Mouse (Mus musculus): ENCODE data around the gene Bag6. TPM values are rescaled to one million over a fixed set of nuclear protein-coding genes. Genes with fewer than 3 reads are reported as not detected.

The Bag6 gene
- polyA plus RNA-seq, 1 experiment from 2014 or later = 96.0 TPM

- Histone ChIP-seq H3K9ac (ENCODE audit: low read length) (no peak overlapping the region), H3K4me2 (no peak overlapping the region), H3K4me1 (ENCODE audit: control insufficient read depth, insufficient read depth, low read length) (no peaks in the 10 kb centered on the region), H3K9me3 (ENCODE audit: control insufficient read depth, low read length) (no peaks in the 10 kb centered on the region), H3K36me3 (ENCODE audit: control insufficient read depth, insufficient read depth, low read length) (peaks cover 76% of the 10 kb centered on the region), H3K27me3 (ENCODE audit: control insufficient read depth, insufficient read depth, low read length) (no peaks in the 10 kb centered on the region), H3K27ac (ENCODE audit: low read depth, low read length) (no peak overlapping the region), H3K4me3 (ENCODE audit: low read depth, low read length) (no peak overlapping the region)
- ATAC-seq (ENCODE audit: low FRiP score) = no peak
- 94% methylated on average over 9 of the region's 9 CpGs for WGBS
- DNase-seq (ENCODE audit: low spot score, missing footprints) = no peak
Observed at GRCm38 (mm10) chr17:35153077-35153476, 18.1 kb downstream of the Bag6 start.

- Histone ChIP-seq H3K9ac (ENCODE audit: low read length) (no peak overlapping the region), H3K4me1 (ENCODE audit: control insufficient read depth, insufficient read depth, low read length) (no peaks in the 10 kb centered on the region), H3K4me3 (ENCODE audit: low read depth, low read length) (no peak overlapping the region), H3K27me3 (ENCODE audit: control insufficient read depth, insufficient read depth, low read length) (no peaks in the 10 kb centered on the region), H3K9me3 (ENCODE audit: control insufficient read depth, low read length) (no peaks in the 10 kb centered on the region), H3K4me2 (no peak overlapping the region), H3K36me3 (ENCODE audit: control insufficient read depth, insufficient read depth, low read length) (peaks cover 84% of the 10 kb centered on the region), H3K27ac (ENCODE audit: low read depth, low read length) (no peak overlapping the region)
- ATAC-seq (ENCODE audit: low FRiP score) (no peak), DNase-seq (ENCODE audit: low spot score, missing footprints) (no peak)
- 92% methylated on average over 4 of the region's 4 CpGs for WGBS
Observed at GRCm38 (mm10) chr17:35153931-35154330, 19.0 kb downstream of the Bag6 start.

GRCm38 (mm10) chr17:35154616-35155015 is 19.6 kb downstream of the Bag6 start:
- Histone ChIP-seq H3K36me3 (ENCODE audit: control insufficient read depth, insufficient read depth, low read length) (peaks cover 83% of the 10 kb centered on the region), H3K4me2 (no peak overlapping the region), H3K9ac (ENCODE audit: low read length) (no peak overlapping the region), H3K9me3 (ENCODE audit: control insufficient read depth, low read length) (no peaks in the 10 kb centered on the region), H3K4me3 (ENCODE audit: low read depth, low read length) (no peak overlapping the region), H3K27me3 (ENCODE audit: control insufficient read depth, insufficient read depth, low read length) (no peaks in the 10 kb centered on the region), H3K27ac (ENCODE audit: low read depth, low read length) (no peak overlapping the region), H3K4me1 (ENCODE audit: control insufficient read depth, insufficient read depth, low read length) (no peaks in the 10 kb centered on the region)
- WGBS = 75% methylated on average over 7 of the region's 7 CpGs
- DNase-seq (ENCODE audit: low spot score, missing footprints) (no peak), ATAC-seq (ENCODE audit: low FRiP score) (no peak)

- Histone ChIP-seq H3K36me3 (ENCODE audit: control insufficient read depth, insufficient read depth, low read length) (peaks cover 83% of the 10 kb centered on the region), H3K9me3 (ENCODE audit: control insufficient read depth, low read length) (no peaks in the 10 kb centered on the region), H3K9ac (ENCODE audit: low read length) (no peak overlapping the region), H3K27me3 (ENCODE audit: control insufficient read depth, insufficient read depth, low read length) (no peaks in the 10 kb centered on the region), H3K4me1 (ENCODE audit: control insufficient read depth, insufficient read depth, low read length) (no peaks in the 10 kb centered on the region), H3K4me2 (no peak overlapping the region), H3K27ac (ENCODE audit: low read depth, low read length) (no peak overlapping the region), H3K4me3 (ENCODE audit: low read depth, low read length) (no peak overlapping the region)
- DNase-seq (ENCODE audit: low spot score, missing footprints) = no peak
- no peak for ATAC-seq (ENCODE audit: low FRiP score)
- 96% methylated on average over 12 of the region's 12 CpGs for WGBS
Observed at GRCm38 (mm10) chr17:35155451-35155850, 20.5 kb downstream of the Bag6 start.

- H3K4me3 ChIP-seq (ENCODE audit: low read depth, low read length) = no peak overlapping the region
Observed at GRCm38 (mm10) chr17:35156461-35157200, 21.7 kb downstream of the Bag6 start.

GRCm38 (mm10) chr17:35157254-35157653 is 22.3 kb downstream of the Bag6 start:
- Histone ChIP-seq H3K27ac (ENCODE audit: low read depth, low read length) (no peak overlapping the region), H3K9me3 (ENCODE audit: control insufficient read depth, low read length) (no peaks in the 10 kb centered on the region), H3K4me3 (ENCODE audit: low read depth, low read length) (no peak overlapping the region), H3K4me1 (ENCODE audit: control insufficient read depth, insufficient read depth, low read length) (peaks cover 4% of the 10 kb centered on the region; the same call in 1 of the 2 replicates), H3K27me3 (ENCODE audit: control insufficient read depth, insufficient read depth, low read length) (no peaks in the 10 kb centered on the region), H3K4me2 (no peak overlapping the region), H3K9ac (ENCODE audit: low read length) (no peak overlapping the region), H3K36me3 (ENCODE audit: control insufficient read depth, insufficient read depth, low read length) (peaks cover 89% of the 10 kb centered on the region)
- WGBS = 94% methylated on average over 8 of the region's 8 CpGs
- no peak for ATAC-seq (ENCODE audit: low FRiP score)
- no peak for DNase-seq (ENCODE audit: low spot score, missing footprints)

More at GRCm38 (mm10) chr17:35156461-35157200, 21.7 kb downstream of the Bag6 start:
- Histone ChIP-seq H3K4me1 (ENCODE audit: control insufficient read depth, insufficient read depth, low read length) (peaks cover 2% of the 10 kb centered on the region; the same call in 1 of the 2 replicates), H3K27me3 (ENCODE audit: control insufficient read depth, insufficient read depth, low read length) (no peaks in the 10 kb centered on the region), H3K9ac (ENCODE audit: low read length) (no peak overlapping the region), H3K36me3 (ENCODE audit: control insufficient read depth, insufficient read depth, low read length) (peaks cover 88% of the 10 kb centered on the region), H3K27ac (ENCODE audit: low read depth, low read length) (no peak overlapping the region), H3K4me2 (no peak overlapping the region), H3K9me3 (ENCODE audit: control insufficient read depth, low read length) (no peaks in the 10 kb centered on the region)
- ATAC-seq (ENCODE audit: low FRiP score) = no peak
- no peak for DNase-seq (ENCODE audit: low spot score, missing footprints)
- 93% methylated on average over 33 of the region's 33 CpGs for WGBS

GRCm38 (mm10) chr17:35157661-35158175 is 22.7 kb downstream of the Bag6 start:
- H3K36me3 ChIP-seq (ENCODE audit: control insufficient read depth, insufficient read depth, low read length) = peaks cover 85% of the 10 kb centered on the region
- DNase-seq (ENCODE audit: low spot score, missing footprints) (no peak), ATAC-seq (ENCODE audit: low FRiP score) (no peak)
- no peak overlapping the region for H3K9ac ChIP-seq (ENCODE audit: low read length)
- no peak overlapping the region for H3K27ac ChIP-seq (ENCODE audit: low read depth, low read length)
- WGBS = 97% methylated on average over 8 of the region's 8 CpGs
- H3K9me3 ChIP-seq (ENCODE audit: control insufficient read depth, low read length) = no peaks in the 10 kb centered on the region
- peaks cover 7% of the 10 kb centered on the region for H3K4me1 ChIP-seq (ENCODE audit: control insufficient read depth, insufficient read depth, low read length)
- H3K4me2 ChIP-seq = no peak overlapping the region
- H3K27me3 ChIP-seq (ENCODE audit: control insufficient read depth, insufficient read depth, low read length) = no peaks in the 10 kb centered on the region
- no peak overlapping the region for H3K4me3 ChIP-seq (ENCODE audit: low read depth, low read length)

- no peak for DNase-seq (ENCODE audit: low spot score, missing footprints)
- H3K9ac ChIP-seq (ENCODE audit: low read length) = no peak overlapping the region
- H3K36me3 ChIP-seq (ENCODE audit: control insufficient read depth, insufficient read depth, low read length) = peaks cover 72% of the 10 kb centered on the region
- H3K27ac ChIP-seq (ENCODE audit: low read depth, low read length) = no peak overlapping the region
- H3K27me3 ChIP-seq (ENCODE audit: control insufficient read depth, insufficient read depth, low read length) = no peaks in the 10 kb centered on the region
- H3K4me1 ChIP-seq (ENCODE audit: control insufficient read depth, insufficient read depth, low read length) = peaks cover 13% of the 10 kb centered on the region
- H3K9me3 ChIP-seq (ENCODE audit: control insufficient read depth, low read length) = no peaks in the 10 kb centered on the region
- WGBS = 96% methylated on average over 16 of the region's 16 CpGs
- no peak overlapping the region for H3K4me2 ChIP-seq
- no peak for ATAC-seq (ENCODE audit: low FRiP score)
- H3K4me3 ChIP-seq (ENCODE audit: low read depth, low read length) = no peak overlapping the region
Observed at GRCm38 (mm10) chr17:35158850-35159593, 24.0 kb downstream of the Bag6 start.

GRCm38 (mm10) chr17:35159638-35160037 is 24.7 kb downstream of the Bag6 start:
- Histone ChIP-seq H3K4me2 (no peak overlapping the region), H3K9me3 (ENCODE audit: control insufficient read depth, low read length) (no peaks in the 10 kb centered on the region), H3K9ac (ENCODE audit: low read length) (no peak overlapping the region), H3K27me3 (ENCODE audit: control insufficient read depth, insufficient read depth, low read length) (no peaks in the 10 kb centered on the region), H3K36me3 (ENCODE audit: control insufficient read depth, insufficient read depth, low read length) (peaks cover 66% of the 10 kb centered on the region), H3K4me3 (ENCODE audit: low read depth, low read length) (no peak overlapping the region), H3K4me1 (ENCODE audit: control insufficient read depth, insufficient read depth, low read length) (peaks cover 13% of the 10 kb centered on the region), H3K27ac (ENCODE audit: low read depth, low read length) (no peak overlapping the region)
- 90% methylated on average over 7 of the region's 7 CpGs for WGBS
- ATAC-seq (ENCODE audit: low FRiP score) (no peak), DNase-seq (ENCODE audit: low spot score, missing footprints) (no peak)

All from midbrain, embryonic 11.5 days (tissue).